Mouse (Mus musculus) heart, postnatal 0 days (tissue): ENCODE measurements around the gene Fam20b. TPM values are rescaled to one million over a fixed set of nuclear protein-coding genes. Genes with fewer than 3 reads are reported as not detected.

ENCODE experiments used
- ATAC-seq: fragments of 200-750 bp; cut with Nextera tagmentation; 2 replicates; pipeline ENCODE4 v1.8.0; 2017; ENCODE audit warnings: low read depth, moderate number of reproducible peaks, moderate library complexity; ENCODE audit not compliant: insufficient read depth
- DNase-seq: peaks from one replicate; pipeline ENCODE4 v3.0.0-alpha.2; 2016; ENCODE audit warnings: low spot score
- H3K27ac ChIP-seq: fragments of 300-500 bp; sonication (generic); 2 replicates; pipeline ENCODE4 v1.5.1; 2014; ENCODE audit warnings: low read depth, mild to moderate bottlenecking
- H3K27me3 ChIP-seq: fragments of 300-500 bp; sonication (generic); 2 replicates; pipeline ENCODE4 v1.6.1; 2014; ENCODE audit warnings: low read length, mixed read lengths; ENCODE audit not compliant: control insufficient read depth, insufficient read depth
- H3K36me3 ChIP-seq: fragments of 300-500 bp; sonication (generic); replicated peaks from 2 replicates; pipeline ENCODE4 v1.6.1; 2014; ENCODE audit warnings: low read length, mixed read lengths; ENCODE audit not compliant: control insufficient read depth, insufficient read depth
- H3K4me1 ChIP-seq: fragments of 300-500 bp; sonication (generic); 2 replicates; pipeline ENCODE4 v1.6.1; 2014; ENCODE audit warnings: antibody characterized with exemption; ENCODE audit not compliant: control insufficient read depth, insufficient read depth
- H3K4me2 ChIP-seq: fragments of 300-500 bp; sonication (generic); 2 replicates; pipeline ENCODE4 v1.6.1; 2014; ENCODE audit warnings: low read depth, mild to moderate bottlenecking, low read length, moderate library complexity
- H3K4me3 ChIP-seq: fragments of 300-500 bp; sonication (generic); 2 replicates; pipeline ENCODE4 v1.5.1; 2014; ENCODE audit warnings: low read depth, low read length
- H3K9ac ChIP-seq: fragments of 300-500 bp; sonication (generic); replicated peaks from 2 replicates; pipeline ENCODE4 v1.6.1; 2014; ENCODE audit warnings: low read depth, low read length, mixed read lengths
- H3K9me3 ChIP-seq: fragments of 300-500 bp; sonication (generic); replicated peaks from 2 replicates; pipeline ENCODE4 v1.6.1; 2016; ENCODE audit warnings: low read length; ENCODE audit not compliant: control insufficient read depth
- CTCF ChIP-seq: IDR thresholded peaks from 2 replicates; pipeline ENCODE4 v1.5.1; 2016; ENCODE audit warnings: antibody characterized with exemption, control low read depth, low read depth
- EP300 ChIP-seq: IDR thresholded peaks from 2 replicates; pipeline ENCODE4 v1.6.1; 2016; ENCODE audit warnings: antibody characterized with exemption, low read depth
- WGBS: fragments of 180-500 bp; shearing (Covaris S2); extraction: QIAGEN DNeasy Blood & Tissue Kit; methylation state at CpG from one replicate; pipeline ENCODE4 v1.1.7; 2014; 5-methylcytosine and 5-hydroxymethylcytosine counted together
- polyA plus RNA-seq: library from polyadenylated mRNA; unstranded; fragments of >200 nt; fragmentation: Nextera tagmentation; extraction: Ambion mirVana; gene quantifications from 2 replicates; pipeline ENCODE4 v1.2.1, GENCODE M21; 2015
- total RNA-seq: library from RNA; depleted of rRNA; stranded (reverse); fragments of >200 nt; gene quantifications from 2 replicates; pipeline ENCODE4 v1.2.3, GENCODE M21; 2014; ENCODE audit warnings: low replicate concordance

Gene Fam20b
- total and polyA plus RNA-seq, 2 experiments from 2014 or later: 20.9 to 46.7 TPM

DNA sequence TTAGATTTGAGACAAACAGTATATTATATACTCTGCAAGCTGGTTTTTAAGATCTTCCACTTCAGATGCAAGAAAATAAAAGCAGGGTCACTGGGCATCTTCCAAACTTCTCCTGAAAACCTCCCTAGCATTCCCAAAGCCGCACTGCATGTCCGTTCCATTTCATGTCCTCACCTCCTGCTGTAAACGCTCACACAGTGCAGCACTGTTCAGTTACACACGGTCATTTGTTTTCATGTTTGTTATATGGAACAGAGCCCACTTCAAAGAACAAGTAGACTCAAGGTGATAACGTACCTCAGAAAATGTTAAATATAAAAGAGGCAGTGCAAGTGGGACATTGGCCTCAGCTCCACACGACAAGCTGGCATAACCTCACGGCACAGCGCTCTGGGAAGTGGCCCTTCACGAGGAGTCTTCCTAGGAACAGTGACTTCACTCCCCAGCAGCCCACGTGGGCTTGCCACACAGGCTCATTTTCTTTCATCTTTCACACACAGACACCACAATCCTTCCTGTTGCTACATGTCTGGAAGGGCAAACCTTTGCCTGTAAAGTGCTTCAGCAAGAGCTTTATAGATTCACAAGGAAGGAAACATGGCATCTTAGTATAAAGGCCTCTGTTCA lies 8.3 kb downstream of the Fam20b start:
- H3K9me3 ChIP-seq: no peaks in the 10 kb centered on the region
- 34% methylated on average over 10 of the region's 10 CpGs for WGBS
- H3K27me3 ChIP-seq: no peaks in the 10 kb centered on the region
- no peak for TF ChIP-seq EP300
- no peak for TF ChIP-seq CTCF
- peaks cover 7% of the 10 kb centered on the region for H3K4me1 ChIP-seq
- H3K4me2 ChIP-seq: peak overlapping the region; percentile 39
- H3K27ac ChIP-seq: peak overlapping the region; percentile 56; the same call in 1 of the 2 replicates
- DNase-seq (peak; percentile 35), ATAC-seq (peak; percentile 71)
- H3K36me3 ChIP-seq: peaks cover 3% of the 10 kb centered on the region
- H3K4me3 ChIP-seq: no peak overlapping the region
- no peak overlapping the region for H3K9ac ChIP-seq

DNA sequence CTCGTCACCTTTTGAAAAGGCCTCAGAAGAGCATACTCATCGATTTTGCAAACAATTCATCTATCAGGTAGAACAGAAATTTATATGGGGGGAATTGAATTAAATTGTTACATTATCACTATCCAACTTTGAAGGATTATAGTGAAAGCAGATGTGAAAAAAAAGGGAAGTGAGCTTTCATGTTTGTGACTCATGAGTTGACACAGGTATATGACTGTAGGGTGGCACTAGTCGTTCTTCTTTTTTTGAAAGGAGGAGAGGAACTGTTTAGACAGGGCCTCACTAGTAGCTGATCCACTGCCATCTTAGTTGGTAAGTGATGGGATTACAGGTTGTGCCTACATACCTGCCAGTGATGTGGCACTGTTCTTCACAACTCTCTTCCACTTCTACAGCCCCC lies 10.2 kb downstream of the Fam20b start:
- 92% methylated on average over 3 of the region's 3 CpGs for WGBS
- peaks cover 7% of the 10 kb centered on the region for H3K4me1 ChIP-seq
- H3K4me2 ChIP-seq: no peak overlapping the region
- no peak overlapping the region for H3K4me3 ChIP-seq
- no peak overlapping the region for H3K9ac ChIP-seq
- H3K27ac ChIP-seq: no peak overlapping the region
- DNase-seq: no peak
- no peak for ATAC-seq
- peaks cover 22% of the 10 kb centered on the region for H3K36me3 ChIP-seq
- no peaks in the 10 kb centered on the region for H3K9me3 ChIP-seq
- H3K27me3 ChIP-seq: no peaks in the 10 kb centered on the region
- TF ChIP-seq CTCF: no peak
- TF ChIP-seq EP300: no peak

DNA sequence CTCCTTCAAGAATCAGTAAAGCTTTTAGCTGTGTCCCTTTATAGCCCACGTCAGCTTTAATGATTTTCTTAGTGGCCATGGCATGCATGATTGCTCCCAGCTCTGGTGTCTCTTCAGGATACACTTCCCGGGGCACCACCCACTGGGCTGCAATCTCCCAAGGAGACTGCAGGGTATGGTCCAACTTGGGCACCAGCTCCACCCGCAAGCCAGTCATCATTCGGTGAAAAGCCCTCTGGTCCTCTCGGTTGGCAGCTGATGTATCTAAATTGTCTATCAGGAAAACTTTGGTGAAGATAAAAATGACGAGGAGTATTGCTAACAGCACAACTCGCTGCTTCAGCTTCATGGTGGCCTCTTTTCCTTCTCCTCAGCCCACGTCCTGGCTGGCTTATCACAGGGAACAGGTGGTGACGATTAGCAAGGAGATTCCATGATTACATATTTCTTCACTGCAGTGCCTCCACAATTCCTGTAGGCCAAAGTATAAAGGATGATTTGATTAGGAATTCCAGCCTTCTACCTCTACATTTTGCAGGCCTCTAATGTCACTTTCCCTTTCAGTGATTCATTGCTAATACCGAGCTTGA lies 13.1 kb downstream of the Fam20b start:
- H3K27me3 ChIP-seq: no peaks in the 10 kb centered on the region
- no peak for ATAC-seq
- H3K9me3 ChIP-seq: no peaks in the 10 kb centered on the region
- 0 out of 2 replicates have a peak, but pooled peaks cover 2% of the 10 kb centered on the region for H3K4me1 ChIP-seq
- DNase-seq: no peak
- no peak overlapping the region for H3K4me3 ChIP-seq
- H3K9ac ChIP-seq: no peak overlapping the region
- no peak for TF ChIP-seq CTCF
- no peak for TF ChIP-seq EP300
- WGBS: 78% methylated on average over 10 of the region's 10 CpGs
- H3K36me3 ChIP-seq: peaks cover 32% of the 10 kb centered on the region
- no peak overlapping the region for H3K27ac ChIP-seq
- no peak overlapping the region for H3K4me2 ChIP-seq

DNA sequence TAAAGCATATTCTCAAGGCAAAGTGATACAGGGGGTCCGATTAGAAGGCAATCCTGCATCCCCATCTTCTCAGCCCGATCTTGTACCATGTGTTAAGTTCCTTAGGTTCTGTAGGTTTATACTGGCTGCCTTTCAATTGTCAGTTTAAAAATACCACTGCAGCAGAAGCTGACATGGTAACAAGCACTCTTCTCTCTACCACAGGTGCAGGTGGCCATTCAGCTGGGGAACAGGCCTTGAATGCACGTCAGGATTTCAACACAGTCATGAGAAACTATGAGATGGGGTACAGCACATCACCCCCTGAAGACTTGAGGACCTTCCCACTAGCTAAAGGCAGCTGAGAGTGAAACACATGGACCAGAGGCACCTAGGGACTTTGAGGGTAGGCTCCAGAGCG lies 15.4 kb downstream of the Fam20b start:
- TF ChIP-seq EP300: no peak
- no peak for TF ChIP-seq CTCF
- H3K9ac ChIP-seq: no peak overlapping the region
- H3K9me3 ChIP-seq: no peaks in the 10 kb centered on the region
- peaks cover 47% of the 10 kb centered on the region for H3K36me3 ChIP-seq
- H3K4me2 ChIP-seq: no peak overlapping the region
- no peak for ATAC-seq
- no peaks in the 10 kb centered on the region for H3K4me1 ChIP-seq
- DNase-seq: no peak
- WGBS: 84% methylated on average over 4 of the region's 4 CpGs
- H3K4me3 ChIP-seq: no peak overlapping the region
- H3K27me3 ChIP-seq: no peaks in the 10 kb centered on the region
- H3K27ac ChIP-seq: no peak overlapping the region

DNA sequence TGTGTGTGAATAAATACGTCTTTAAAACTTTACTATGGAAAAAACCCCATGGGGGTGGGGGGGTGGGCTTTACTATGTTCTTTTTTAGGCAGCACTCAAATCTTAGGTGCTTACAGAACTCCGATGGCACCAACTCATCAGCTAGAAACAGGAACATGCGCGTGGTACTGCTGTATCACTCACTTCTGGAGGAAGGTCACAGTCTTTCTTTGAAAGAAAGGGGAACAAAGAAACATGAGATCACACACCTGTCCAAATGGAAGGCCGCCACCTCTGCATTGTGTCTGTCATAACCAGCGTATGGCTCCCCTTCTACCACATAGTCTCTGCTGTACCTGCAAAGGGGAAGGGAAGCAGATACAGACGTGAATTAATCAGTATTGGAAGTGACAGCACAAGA lies 16.7 kb downstream of the Fam20b start:
- no peak for ATAC-seq
- no peaks in the 10 kb centered on the region for H3K4me1 ChIP-seq
- H3K9me3 ChIP-seq: no peaks in the 10 kb centered on the region
- H3K36me3 ChIP-seq: peaks cover 60% of the 10 kb centered on the region
- 83% methylated on average over 7 of the region's 7 CpGs for WGBS
- no peak for TF ChIP-seq EP300
- no peak for TF ChIP-seq CTCF
- no peak overlapping the region for H3K9ac ChIP-seq
- no peak overlapping the region for H3K4me3 ChIP-seq
- H3K27ac ChIP-seq: no peak overlapping the region
- no peak for DNase-seq
- no peak overlapping the region for H3K4me2 ChIP-seq
- H3K27me3 ChIP-seq: no peaks in the 10 kb centered on the region
